Mouse (Mus musculus): ENCODE measurements around the gene Tbcel.

Tbcel gene

GRCm38 (mm10) chr9:42449043-42449442 lies 58.6 kb downstream of the Tbcel start:
- DNase-seq (ENCODE audit: low read depth, low spot score), result no peak

GRCm38 (mm10) chr9:42442100-42442499 lies 65.5 kb downstream of the Tbcel start:
- no peak for DNase-seq (ENCODE audit: low read depth, low spot score)

GRCm38 (mm10) chr9:42441234-42441633 lies 66.4 kb downstream of the Tbcel start:
- no peak for DNase-seq (ENCODE audit: low read depth, low spot score)

GRCm38 (mm10) chr9:42439446-42439845 lies 68.2 kb downstream of the Tbcel start:
- DNase-seq (ENCODE audit: low read depth, low spot score), result no peak

- no peak for DNase-seq (ENCODE audit: low read depth, low spot score)
Observed at GRCm38 (mm10) chr9:42432155-42432554, 75.5 kb downstream of the Tbcel start.

GRCm38 (mm10) chr9:42431606-42432005 lies 76.0 kb downstream of the Tbcel start:
- DNase-seq (ENCODE audit: low read depth, low spot score), result no peak

GRCm38 (mm10) chr9:42428060-42428924 lies 79.3 kb downstream of the Tbcel start:
- no peak for DNase-seq (ENCODE audit: low read depth, low spot score)

GRCm38 (mm10) chr9:42426661-42427358 lies 80.8 kb downstream of the Tbcel start:
- DNase-seq (ENCODE audit: low read depth, low spot score), result no peak

GRCm38 (mm10) chr9:42423649-42424048 lies 84.0 kb downstream of the Tbcel start:
- DNase-seq (ENCODE audit: low read depth, low spot score), result no peak

- DNase-seq (ENCODE audit: low read depth, low spot score), result no peak
Observed at GRCm38 (mm10) chr9:42419687-42420086, 87.9 kb downstream of the Tbcel start.

- no peak for DNase-seq (ENCODE audit: low read depth, low spot score)
Observed at GRCm38 (mm10) chr9:42418786-42419185, 88.8 kb downstream of the Tbcel start.

GRCm38 (mm10) chr9:42417352-42417952 lies 90.2 kb downstream of the Tbcel start:
- DNase-seq (ENCODE audit: low read depth, low spot score), result no peak

- DNase-seq (ENCODE audit: low read depth, low spot score), result no peak
Observed at GRCm38 (mm10) chr9:42415184-42415583, 92.4 kb downstream of the Tbcel start.

- no peak for DNase-seq (ENCODE audit: low read depth, low spot score)
Observed at GRCm38 (mm10) chr9:42413345-42413744, 94.3 kb downstream of the Tbcel start.

- DNase-seq (ENCODE audit: low read depth, low spot score), result no peak
Observed at GRCm38 (mm10) chr9:42411296-42411695, 96.3 kb downstream of the Tbcel start.

GRCm38 (mm10) chr9:42405736-42406135 lies 101.9 kb downstream of the Tbcel start:
- no peak for DNase-seq (ENCODE audit: low read depth, low spot score)

GRCm38 (mm10) chr9:42401486-42401885 lies 106.1 kb downstream of the Tbcel start:
- no peak for DNase-seq (ENCODE audit: low read depth, low spot score)

- DNase-seq (ENCODE audit: low read depth, low spot score), result no peak
Observed at GRCm38 (mm10) chr9:42399829-42400228, 107.8 kb downstream of the Tbcel start, which contains the start of gene Tecta. TSS of gene Tecta (minus strand) at chr9:42399929.

- DNase-seq (ENCODE audit: low read depth, low spot score), result no peak
Observed at GRCm38 (mm10) chr9:42396141-42396540, 111.5 kb downstream of the Tbcel start.

- DNase-seq (ENCODE audit: low read depth, low spot score), result no peak
Observed at GRCm38 (mm10) chr9:42394903-42395302, 112.7 kb downstream of the Tbcel start.

- no peak for DNase-seq (ENCODE audit: low read depth, low spot score)
Observed at GRCm38 (mm10) chr9:42394321-42394720, 113.3 kb downstream of the Tbcel start.

GRCm38 (mm10) chr9:42392927-42393326 lies 114.7 kb downstream of the Tbcel start:
- DNase-seq (ENCODE audit: low read depth, low spot score), result no peak
